Mouse (Mus musculus): ENCODE results near the gene C530008M17Rik.

C530008M17Rik gene

DNA sequence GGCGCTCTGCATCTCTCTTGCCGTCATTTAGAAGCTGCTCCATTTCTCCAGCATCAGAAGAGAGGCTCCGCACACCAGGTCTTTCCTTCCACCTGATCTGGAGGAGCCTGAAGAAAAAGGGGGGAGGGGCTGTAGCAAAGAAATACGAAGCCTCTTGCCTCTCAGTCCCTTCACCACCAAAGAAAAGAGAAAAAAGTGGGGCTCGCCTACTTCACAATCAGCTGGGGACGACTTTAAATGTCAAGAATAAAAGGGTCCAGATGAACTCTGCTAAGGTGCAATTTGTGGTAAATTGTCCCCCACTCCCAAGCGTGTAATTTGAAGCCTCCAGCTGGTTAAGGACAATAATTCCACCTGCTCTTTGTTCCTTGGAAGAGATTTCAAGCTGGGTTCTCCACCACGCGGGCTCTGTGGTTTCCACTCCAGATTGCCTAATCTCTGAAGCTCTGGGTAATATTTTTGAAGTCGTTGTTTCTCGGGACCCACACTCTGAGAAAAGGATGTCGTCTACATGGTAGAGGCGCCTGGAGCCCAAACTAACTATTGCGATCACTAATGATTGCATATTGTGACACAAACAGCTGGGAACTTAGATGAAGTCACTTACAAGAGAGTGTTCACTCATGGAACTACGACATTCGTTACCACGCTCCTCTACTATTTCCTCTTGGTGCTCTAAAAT is 176.4 kb downstream of the C530008M17Rik start:
- no peak for DNase-seq (ENCODE audit: low spot score in 2 of 2)

DNA sequence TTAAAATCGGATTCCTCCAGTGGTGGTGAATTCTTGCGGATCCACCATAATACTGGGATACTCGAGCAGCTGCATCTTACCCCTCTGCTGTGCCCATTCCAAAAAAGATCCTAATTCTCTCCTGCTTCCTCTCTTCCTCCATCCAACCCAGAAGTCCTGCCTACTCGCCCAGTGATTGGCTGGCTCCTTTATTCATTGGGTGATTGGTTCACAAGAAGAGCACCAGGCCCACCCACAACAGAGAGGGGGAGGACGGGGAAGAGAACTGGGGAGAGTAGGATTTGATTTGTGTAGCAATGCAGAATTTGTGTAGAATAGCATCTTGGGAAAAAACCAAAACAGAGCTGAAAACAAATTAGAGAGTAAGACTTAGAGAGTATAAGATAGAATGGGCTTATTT is 180.7 kb downstream of the C530008M17Rik start:
- DNase-seq (ENCODE audit: low spot score in 2 of 2): no peak

DNA sequence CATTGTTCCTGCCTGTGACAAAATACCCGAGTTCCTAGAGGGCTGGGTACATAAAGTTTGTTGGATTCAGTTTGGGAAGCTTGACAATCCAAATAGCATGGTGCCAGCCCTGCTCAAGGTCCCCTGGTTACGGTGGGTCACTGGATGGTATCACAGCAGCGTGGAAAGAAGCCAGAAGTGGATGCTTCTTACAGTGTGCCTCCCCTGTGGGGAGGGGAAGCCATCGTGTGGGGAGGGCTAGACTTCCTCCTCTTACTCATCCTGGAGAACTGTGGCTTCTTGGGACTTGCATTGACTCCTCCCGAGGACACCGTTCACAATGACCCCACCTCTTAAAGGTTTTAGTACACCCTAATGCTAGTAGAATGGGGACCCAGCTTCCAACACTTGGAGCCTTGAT is 183.5 kb downstream of the C530008M17Rik start:
- no peak for DNase-seq (ENCODE audit: low spot score in 2 of 2)

DNA sequence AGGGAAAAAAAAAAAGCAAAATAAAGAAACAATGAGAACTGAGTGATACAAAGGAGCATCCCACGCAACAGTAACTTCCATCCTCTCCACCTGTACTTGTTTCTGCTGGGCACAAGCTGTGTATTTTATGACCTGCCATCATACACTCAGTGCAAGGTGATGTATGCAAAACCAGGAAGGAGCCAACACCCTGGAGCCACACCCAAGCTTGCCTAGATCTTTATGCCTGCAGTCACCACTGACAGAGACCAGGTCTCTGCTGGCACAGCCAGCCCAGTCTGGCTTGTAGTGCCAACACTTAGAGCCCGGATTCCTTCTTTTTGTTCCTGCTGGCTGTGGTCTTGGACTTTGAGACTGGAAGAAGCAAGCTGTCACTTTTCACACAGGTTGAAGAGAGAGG is 185.5 kb downstream of the C530008M17Rik start:
- DNase-seq (ENCODE audit: low spot score in 2 of 2): no peak

GRCm38 (mm10) chr5:76843448-76843847 is 187.1 kb downstream of the C530008M17Rik start:
- DNase-seq (ENCODE audit: low spot score in 2 of 2): peak; percentile 28 to 37

GRCm38 (mm10) chr5:76843851-76844419 is 187.6 kb downstream of the C530008M17Rik start:
- no peak for DNase-seq (ENCODE audit: low spot score in 2 of 2)

GRCm38 (mm10) chr5:76844618-76845186 is 188.4 kb downstream of the C530008M17Rik start:
- DNase-seq (ENCODE audit: low spot score in 2 of 2): no peak

DNA sequence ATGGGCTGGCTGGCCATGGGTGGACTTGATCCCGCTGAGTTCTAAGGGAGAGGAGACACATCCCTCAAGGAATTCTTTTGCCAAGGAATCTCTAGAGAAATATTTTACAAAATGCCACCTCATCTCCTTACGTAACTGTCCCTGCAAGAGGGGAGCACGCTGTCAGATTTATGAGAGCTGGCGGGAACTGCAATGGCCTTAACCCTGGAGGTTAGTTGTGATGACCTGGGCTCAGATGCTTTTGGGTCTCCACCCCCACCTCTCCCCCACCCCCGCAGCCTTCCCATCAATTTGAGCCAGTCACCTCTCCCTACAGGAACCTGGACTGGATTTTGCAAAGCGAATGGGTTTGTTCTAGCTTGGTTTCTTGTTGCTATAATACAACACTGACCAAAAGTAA is 190.8 kb downstream of the C530008M17Rik start:
- no peak for DNase-seq (ENCODE audit: low spot score in 2 of 2)

GRCm38 (mm10) chr5:76851316-76851715 is 195.0 kb downstream of the C530008M17Rik start:
- DNase-seq (ENCODE audit: low spot score in 2 of 2): no peak

- peak; percentile 48 to 70 for DNase-seq (ENCODE audit: low spot score in 2 of 2)
Observed at GRCm38 (mm10) chr5:76853549-76853948, 197.2 kb downstream of the C530008M17Rik start.

DNA sequence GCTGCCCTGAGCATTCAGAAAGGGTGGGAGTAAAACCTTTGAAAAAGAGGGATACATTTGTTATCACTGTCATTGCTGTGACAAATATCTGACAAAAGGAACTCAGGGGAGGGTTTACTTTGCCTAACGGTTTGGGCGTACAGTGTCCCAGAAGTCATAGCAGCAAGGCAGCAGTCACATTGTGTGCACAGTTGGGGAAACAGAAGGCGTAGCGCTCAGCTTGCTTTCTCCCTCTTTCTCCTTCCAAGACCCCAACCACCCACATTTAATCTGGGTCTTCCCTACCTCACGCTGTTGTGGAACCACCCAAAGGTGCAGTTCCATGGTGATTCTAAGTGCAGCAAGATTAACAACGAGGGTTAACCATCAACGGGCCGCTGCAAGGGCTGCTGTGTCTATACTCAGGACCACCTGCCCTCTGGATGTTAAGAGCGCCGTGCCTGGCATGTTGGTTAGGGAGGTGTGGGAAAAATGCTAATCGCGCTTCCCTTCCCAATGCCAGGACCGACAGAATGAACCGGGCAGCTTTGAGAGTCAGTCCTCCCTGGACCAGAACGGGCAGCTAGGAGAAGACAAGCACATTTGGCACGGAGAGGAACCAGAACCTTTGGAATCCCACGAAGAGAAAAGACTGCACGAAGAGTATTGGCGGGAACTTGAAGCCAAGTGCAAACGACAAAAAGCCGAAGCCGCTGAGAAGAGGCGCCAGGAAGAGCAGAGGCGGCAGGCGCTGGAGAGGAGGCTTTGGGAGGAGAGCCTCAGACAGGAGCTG is 199.7 kb downstream of the C530008M17Rik start:
- no peak for DNase-seq (ENCODE audit: low spot score in 2 of 2)

DNA sequence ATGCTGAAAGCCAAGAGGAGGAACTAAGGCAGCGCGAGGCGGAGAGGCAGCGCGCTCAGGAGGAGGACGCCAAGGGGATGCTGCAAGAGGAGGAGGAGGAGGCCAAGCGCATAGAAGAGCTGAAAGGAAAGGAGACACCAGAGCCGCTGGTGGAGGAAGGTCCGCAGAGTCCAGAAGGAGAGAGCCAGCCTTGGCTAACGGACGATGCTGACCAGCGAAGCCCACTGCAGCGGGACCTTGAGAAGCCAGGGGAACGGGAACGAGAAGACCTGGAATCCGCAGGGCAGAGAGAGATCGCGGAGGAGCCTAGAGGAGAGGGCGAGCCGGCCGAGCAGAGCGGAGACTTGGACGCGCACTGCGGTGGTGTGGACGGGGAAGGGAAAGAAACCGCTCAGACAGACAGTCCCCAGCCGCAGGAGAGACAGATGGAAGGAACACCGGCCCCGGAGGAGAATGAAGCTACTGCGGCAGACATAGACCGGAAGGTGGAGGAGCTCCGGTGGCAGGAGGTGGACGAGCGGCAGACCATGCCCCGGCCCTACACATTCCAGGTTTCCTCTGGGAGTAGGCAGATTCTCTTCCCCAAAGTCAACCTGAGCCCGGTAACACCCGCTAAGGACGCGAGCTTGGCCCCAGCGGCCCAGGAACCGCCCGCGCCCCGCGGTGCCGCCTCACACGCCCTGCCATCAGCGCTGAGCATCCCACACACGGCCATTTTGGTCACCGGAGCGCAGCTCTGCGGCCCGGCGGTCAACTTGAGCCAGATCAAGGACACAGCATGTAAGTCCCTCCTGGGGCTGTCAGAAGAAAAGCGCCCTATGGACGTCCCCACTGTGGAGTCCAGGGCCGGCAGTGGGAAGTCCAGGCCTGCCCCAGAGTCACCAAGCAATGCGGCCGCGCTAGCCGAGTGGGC is 201.0 kb downstream of the C530008M17Rik start:
- DNase-seq (ENCODE audit: low spot score in 2 of 2): no peak

GRCm38 (mm10) chr5:76858444-76858843 is 202.1 kb downstream of the C530008M17Rik start:
- DNase-seq (ENCODE audit: low spot score in 2 of 2): no peak

DNA sequence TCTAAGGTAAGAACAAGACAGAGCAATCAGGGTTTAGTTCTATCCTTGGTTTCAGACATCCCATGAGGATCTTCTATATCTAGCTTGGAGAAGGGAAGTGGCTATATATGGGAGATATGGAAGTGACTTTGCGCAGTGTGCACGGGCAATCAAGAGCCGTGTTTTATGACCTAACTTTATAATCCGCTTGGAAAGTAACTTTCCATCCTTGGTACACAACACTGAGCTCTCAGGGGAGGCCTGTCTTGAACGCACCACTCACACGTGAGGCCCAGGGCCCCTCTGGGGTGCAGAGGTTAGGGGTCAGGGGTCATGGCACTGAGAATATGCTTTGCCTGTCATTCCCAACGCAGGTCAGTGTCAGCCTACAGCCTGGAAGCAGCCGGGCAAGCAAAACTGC is 210.5 kb downstream of the C530008M17Rik start:
- DNase-seq (ENCODE audit: low spot score in 2 of 2): no peak

DNA sequence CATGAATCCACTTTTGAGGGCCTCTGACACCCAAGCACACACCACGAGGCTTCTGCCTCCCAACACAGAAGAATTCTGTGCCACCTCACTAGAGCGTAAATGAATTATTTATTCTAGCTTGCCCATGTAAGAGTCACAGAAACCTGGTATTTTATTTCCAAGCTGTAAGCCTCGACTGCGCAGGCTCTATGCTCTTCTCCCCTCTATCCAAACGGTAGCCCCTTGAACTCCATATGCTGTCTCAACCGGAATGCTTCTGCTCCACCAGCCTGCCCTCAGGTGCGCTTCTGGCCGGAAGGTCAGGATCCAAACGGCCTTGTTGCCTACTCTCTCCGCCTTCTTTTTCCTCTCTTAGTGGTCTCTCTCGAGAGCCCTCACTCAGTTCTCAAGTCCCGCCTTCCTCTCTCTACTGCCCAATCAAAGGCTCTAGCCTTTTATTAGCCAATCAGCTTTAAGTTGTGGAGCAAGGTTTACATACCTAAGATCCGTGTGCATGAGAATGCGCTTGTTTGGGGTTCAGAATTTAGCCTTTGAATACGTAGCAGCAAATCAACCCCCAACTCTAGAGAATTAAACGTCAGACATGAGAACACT is 212.5 kb downstream of the C530008M17Rik start:
- peak; percentile 27 to 41 for DNase-seq (ENCODE audit: low spot score in 2 of 2)

- no peak for DNase-seq (ENCODE audit: low spot score in 2 of 2)
Observed at GRCm38 (mm10) chr5:76869553-76869952, 213.2 kb downstream of the C530008M17Rik start.

DNA sequence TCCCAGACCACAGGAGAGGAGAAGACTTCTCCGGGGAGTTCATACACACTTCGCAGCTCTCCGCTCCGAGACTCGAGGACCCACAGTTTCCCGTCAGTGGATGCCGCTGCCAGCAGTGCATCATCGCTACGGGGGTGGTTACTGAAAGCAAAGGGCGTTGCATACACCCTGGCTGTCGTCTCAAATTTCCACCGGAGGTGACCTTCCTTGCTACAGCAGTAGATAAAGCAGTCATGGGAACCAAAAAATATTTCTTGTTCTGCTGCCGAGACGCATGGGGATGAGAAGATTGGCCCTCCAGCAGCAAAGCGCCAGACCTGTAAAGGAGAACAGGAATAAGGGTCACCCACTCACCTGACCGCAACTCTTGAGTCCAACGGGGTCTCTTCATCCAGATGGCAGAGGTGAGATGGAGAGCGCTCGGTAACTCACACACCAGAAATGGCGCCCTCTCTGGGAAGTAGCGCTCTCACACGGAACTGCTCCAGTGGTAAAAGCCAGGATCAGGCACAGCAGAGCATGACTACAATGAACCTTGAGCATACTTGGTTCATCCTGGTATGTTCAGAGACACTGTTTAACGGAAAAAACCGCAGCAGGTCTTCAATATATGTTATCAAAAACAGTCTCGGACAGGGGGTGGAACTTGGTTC is 219.9 kb downstream of the C530008M17Rik start:
- DNase-seq (ENCODE audit: low spot score in 2 of 2): no peak

GRCm38 (mm10) chr5:76884107-76884506 is 227.8 kb downstream of the C530008M17Rik start:
- no peak for DNase-seq (ENCODE audit: low spot score in 2 of 2)

DNA sequence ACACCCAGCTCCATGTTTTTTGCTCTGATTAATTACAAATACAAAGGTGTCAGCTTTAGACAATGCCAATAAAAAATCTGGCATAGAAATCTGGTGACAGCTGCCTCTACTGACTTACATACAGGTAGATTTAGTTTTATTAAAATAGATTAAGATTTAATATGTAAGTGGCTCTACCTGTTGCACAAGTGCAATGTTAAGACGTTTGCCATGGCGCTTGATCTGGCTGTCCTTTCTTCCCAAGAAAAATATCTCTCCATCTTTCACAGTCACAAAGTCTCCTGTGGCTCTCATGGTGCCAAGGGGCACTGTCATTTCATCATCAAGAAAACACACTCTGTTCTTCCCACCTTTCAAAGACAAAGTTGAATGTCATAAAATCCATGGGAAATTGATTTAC is 230.7 kb downstream of the C530008M17Rik start:
- no peak for DNase-seq (ENCODE audit: low spot score in 2 of 2)

DNA sequence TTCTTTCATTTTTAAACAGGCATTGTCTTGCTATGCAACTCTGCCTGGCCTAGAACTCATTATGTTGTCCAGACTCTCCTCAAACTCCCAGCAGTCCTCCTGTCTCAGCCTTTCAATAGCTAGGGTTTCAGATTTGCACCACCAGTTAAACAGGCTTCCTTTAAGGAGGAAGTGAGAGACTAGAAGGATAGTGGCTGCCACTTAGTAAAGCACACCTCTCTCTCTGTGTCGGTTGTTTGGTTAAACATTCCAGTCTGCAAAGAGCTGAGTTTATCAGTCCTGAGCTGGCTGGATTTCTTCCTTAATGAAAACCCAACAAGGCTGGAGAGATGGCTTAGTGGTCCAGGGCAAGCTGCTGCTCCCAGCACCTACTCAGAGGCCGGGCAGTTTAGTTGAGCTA is 236.3 kb downstream of the C530008M17Rik start:
- DNase-seq (ENCODE audit: low spot score in 2 of 2): no peak

GRCm38 (mm10) chr5:76893084-76893483 is 236.8 kb downstream of the C530008M17Rik start:
- DNase-seq (ENCODE audit: low spot score in 2 of 2): no peak

All from spleen, postnatal 36 days (tissue).